Mouse (Mus musculus) CH12.LX (cell line): ENCODE measurements at regions not wholly inside any gene's neighbourhood (a gene's known extent, or its start where the extent isn't known, plus 50 kb on each side); places are given as distances from the start of the nearest gene placed in this dataset.

ENCODE experiments used
- BHLHE40 ChIP-seq: IDR thresholded peaks from 2 replicates; pipeline ENCODE4 v1.6.1; 2011; ENCODE audit warnings: mild to moderate bottlenecking, low read depth, low read length, improper control_type of control experiment
- CHD2 ChIP-seq: IDR thresholded peaks from 2 replicates; pipeline ENCODE4 v1.6.1; 2011; ENCODE audit warnings: low read length, improper control_type of control experiment
- CTCF ChIP-seq, 2 experiments: IDR thresholded peaks in 1 of 2; conservative IDR thresholded peaks in 1 of 2; 2 replicates each; pipeline ENCODE4 v1.5.1; 2011 to 2012; ENCODE audit warnings: low read depth in 2 of 2, low read length in 2 of 2, improper control_type of control experiment in 1 of 2, inconsistent platforms in 1 of 2, mild to moderate bottlenecking in 1 of 2, moderate library complexity in 1 of 2
- EP300 ChIP-seq: IDR thresholded peaks from 2 replicates; pipeline ENCODE4 v1.6.1; 2011; ENCODE audit warnings: low read length, improper control_type of control experiment
- KAT2A ChIP-seq: IDR thresholded peaks from 2 replicates; pipeline ENCODE4 v1.6.1; 2012; ENCODE audit warnings: low read length, improper control_type of control experiment, inconsistent platforms; ENCODE audit not compliant: insufficient replicate concordance
- MEF2A ChIP-seq: IDR thresholded peaks from 2 replicates; pipeline ENCODE4 v1.6.1; 2014; ENCODE audit warnings: low read depth, mild to moderate bottlenecking, inconsistent platforms, low read length, improper control_type of control experiment, borderline replicate concordance
- NRF1 ChIP-seq: IDR thresholded peaks from 2 replicates; pipeline ENCODE4 v1.6.1; 2014; ENCODE audit warnings: low read depth, mild to moderate bottlenecking, inconsistent platforms, low read length, improper control_type of control experiment, moderate library complexity
- POLR2A ChIP-seq: IDR thresholded peaks from 2 replicates; pipeline ENCODE4 v1.6.1; 2011; ENCODE audit warnings: low read depth, mild to moderate bottlenecking, improper control_type of control experiment, low read length
- USF1 ChIP-seq: IDR thresholded peaks from 2 replicates; pipeline ENCODE4 v1.6.1; 2014; ENCODE audit warnings: low read depth, mild to moderate bottlenecking, inconsistent platforms, low read length, improper control_type of control experiment
- USF2 ChIP-seq: conservative IDR thresholded peaks from 2 replicates; pipeline ENCODE4 v1.6.1; 2011; ENCODE audit warnings: low read depth, low read length, improper control_type of control experiment

- no peak for TF ChIP-seq USF2
- TF ChIP-seq BHLHE40: no peak
- TF ChIP-seq CHD2: no peak
- TF ChIP-seq EP300: no peak
- no peak for TF ChIP-seq POLR2A
- TF ChIP-seq NRF1: no peak
- TF ChIP-seq CTCF (conservative IDR thresholded peaks at IDR 0.05 in 1 of 2, IDR thresholded peaks at IDR 0.05 in 1 of 2; ENCODE audit: low read depth in 2 of 2, low read length in 2 of 2): no peak
- TF ChIP-seq MEF2A: no peak
- no peak for TF ChIP-seq USF1
- TF ChIP-seq KAT2A: no peak
Observed at GRCm38 (mm10) chr6:33120581-33120980, 60.5 kb upstream of the Chchd3 start.
